Mouse (Mus musculus): ENCODE results near the gene Dirc2. TPM values are rescaled to one million over a fixed set of nuclear protein-coding genes. Genes with fewer than 3 reads are reported as not detected.

Dirc2 gene
- total RNA-seq, 2 experiments from 2014 or later: 67.7 to 72.7 TPM

DNA sequence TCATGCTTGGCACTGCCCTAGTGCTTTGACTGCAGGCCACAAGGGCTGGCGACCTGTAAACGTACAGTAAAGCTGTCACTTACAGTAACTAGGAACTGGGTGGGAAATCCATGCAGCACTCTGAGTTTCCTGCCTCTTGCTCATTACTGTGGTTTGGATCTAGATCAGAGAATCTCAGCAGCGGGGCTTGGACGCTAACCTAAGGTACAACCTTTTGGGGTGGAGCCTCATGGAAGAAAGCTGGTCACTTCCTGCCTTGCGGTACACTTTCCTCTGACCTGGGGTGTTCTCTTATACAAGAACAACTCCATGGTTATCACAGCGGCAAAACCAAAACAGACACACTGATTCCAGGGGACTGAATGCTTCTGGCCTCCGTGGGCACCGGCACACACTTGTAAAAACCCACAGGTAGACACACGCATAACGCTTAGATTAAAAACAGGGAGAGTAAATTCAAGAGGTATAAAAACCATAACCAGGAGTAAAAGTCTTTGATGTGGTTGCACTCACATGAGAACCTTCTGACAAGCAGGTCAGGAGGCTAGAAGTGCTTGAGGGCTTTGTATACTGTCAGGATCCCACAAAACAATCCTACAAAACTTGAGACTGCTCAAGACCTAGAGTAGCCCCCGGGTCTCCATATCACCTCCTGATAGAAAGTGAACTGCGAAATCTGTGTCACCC, 26.8 kb downstream of the Dirc2 start:
- DNase-seq (ENCODE audit: low spot score in 2 of 2): no peak
- intact Hi-C loops (cut with DNase I): no loop called here

DNA sequence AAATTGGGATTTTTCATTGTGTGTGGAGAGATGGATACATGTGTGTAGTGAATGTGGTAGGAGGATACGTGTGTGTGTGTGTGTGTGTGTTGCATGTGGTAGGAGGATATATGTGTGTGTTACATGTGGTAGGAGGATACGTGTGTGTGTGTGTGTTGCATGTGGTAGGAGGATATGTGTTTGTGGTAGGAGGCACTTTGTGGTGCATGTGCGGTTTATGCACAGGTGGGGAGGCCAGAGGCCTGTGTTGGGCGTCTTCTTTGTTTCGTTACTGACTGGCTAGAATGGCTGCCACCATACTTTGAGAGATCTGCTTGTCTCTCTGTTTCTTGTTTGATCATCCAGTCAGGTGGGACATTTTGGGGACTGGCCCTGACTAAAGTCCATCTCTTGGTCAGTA, 27.5 kb downstream of the Dirc2 start:
- no peak for DNase-seq (ENCODE audit: low spot score in 2 of 2)
- intact Hi-C loops (cut with DNase I): no loop called here

DNA sequence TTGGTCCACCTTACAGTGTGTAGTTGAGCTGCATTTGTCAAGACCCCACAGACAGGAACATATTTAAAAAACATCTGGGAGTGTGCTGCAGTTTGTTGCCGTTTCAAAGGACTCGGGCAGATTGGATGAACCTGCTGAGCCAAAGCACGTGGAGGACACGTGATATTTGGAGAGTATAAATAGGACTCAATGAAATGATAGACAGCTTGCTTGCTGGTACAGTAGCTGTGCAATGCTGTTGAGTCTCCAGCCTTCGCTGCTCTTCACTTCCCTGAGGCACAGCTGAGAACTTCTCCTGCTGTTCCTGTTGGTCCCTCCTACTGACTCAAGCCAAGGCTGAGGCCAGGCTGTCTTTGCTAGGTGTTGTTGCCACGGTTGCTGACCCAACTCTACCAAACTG, 28.2 kb downstream of the Dirc2 start:
- DNase-seq (ENCODE audit: low spot score in 2 of 2): peak in 1 of 2 experiments; percentile 28
- intact Hi-C loops (cut with DNase I): no loop called here

DNA sequence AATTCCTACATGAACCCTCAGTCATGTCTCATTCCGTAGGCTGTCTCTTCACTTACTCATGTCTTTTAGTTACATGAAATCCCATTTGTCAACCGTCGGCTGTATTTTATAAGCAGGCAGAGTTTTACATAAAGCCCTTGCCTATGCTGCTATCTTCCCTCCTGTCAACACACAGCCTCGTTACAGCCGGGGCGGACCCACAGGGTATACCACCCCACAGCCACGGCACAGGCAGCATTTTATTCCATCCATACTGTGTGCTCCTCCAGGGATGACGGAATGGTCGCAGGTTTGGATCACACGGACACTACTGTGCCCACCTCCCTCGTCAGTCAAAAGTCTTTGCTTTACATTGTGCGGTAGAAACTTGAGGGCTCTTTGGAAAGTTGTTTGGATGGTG, 28.8 kb downstream of the Dirc2 start:
- intact Hi-C loops (cut with DNase I): no loop called here
- no peak for DNase-seq (ENCODE audit: low spot score in 2 of 2)

DNA sequence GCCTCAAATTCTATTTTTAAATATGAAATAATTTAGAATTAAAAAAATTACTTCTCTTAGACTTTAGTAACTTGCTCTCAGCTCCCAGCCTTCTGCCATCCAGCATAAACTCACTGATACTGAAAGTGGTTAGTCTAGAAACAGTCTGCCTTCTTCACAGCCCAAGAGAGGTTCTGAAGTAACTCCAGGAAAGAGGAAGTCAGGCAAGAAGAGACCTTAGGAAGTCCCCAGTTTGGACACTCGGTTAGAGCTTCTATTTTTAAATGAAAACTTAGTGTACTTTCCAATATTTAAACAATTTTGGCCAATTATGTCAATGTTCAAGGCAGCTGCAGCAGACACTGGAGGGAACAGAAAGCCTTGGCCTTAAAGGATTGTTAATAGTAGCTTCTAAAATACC, 29.6 kb downstream of the Dirc2 start:
- DNase-seq (ENCODE audit: low spot score in 2 of 2): no peak
- intact Hi-C loops (cut with DNase I): no loop called here

DNA sequence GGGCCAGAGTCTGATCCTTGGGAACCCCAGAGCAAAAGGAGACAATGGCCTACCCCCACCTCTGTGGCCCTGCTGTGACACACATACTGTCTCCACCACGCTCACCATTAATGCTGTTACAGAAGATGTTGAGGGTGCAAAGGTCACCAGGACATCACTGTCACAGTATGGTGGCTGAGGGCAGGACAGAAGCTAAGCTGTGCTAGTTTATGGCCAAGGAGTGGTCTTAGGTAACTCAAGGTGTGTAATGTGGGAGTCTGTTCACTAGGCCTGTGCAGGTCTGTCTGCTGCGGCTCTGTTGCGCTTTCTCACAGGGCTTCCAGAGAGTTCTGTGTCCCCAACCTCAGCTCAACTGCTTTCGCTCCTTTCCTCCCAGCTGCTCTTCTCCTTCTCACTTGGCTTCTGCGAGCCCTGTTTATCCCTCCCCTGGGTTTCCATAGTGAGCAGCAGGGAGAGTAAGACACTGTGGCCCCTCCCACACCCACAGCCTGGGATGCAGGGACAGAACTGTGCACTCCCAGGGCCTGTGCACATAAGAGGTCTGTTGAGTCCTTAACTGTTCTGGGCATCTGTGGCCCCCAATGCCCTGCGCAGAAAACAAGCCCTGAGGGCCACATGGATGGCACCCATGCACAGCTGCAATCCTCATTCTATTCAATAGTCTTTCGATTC, 30.9 kb downstream of the Dirc2 start:
- intact Hi-C loops (cut with DNase I): no loop called here
- DNase-seq (ENCODE audit: low spot score in 2 of 2): peak in 1 of 2 experiments; percentile 38

DNA sequence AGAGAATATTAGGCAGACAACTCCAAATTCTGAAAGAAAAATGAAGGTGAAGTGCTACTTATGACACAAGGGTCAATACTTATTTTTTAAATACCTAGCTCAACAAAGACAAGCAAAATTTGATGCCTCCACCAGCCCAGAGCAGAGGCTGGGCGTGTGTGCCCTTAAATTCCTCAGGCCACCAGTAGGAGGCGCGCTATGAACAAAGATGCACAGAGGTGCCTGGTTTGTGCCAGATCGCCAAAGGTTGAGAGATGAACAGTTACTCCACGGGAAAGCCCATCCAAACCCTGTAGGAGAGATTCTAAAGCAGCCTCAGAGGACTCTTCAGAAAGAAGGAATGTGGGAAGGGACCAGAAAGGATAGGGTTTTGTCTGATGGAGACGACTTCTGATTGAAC, 35.1 kb downstream of the Dirc2 start:
- intact Hi-C loops (cut with DNase I): loop anchor here (1.0 to 5.0 kb wide), 2 partner anchors 33 to 83 kb away; partner anchors contain the start of gene Dirc2
- DNase-seq (ENCODE audit: low spot score in 2 of 2): peak; percentile 29 to 49

DNA sequence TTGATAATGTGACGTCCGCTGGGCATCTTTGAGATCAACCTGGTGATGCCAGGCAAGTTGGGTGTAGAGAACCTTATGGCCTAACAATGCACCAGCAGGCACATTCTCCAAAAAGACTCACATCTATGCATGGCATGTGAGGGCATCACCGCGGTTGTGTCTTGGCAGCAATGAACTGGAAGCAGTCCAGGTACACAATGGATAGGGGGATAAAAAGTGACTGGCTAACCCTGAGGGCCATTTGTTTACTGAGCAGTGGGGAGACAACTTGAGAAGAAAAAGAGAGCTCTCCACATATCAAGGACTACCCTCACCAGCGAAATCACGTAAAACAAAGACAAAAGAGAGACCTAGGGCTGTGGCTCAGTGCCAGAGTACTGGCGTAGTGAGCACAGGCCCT, 37.1 kb downstream of the Dirc2 start:
- DNase-seq (ENCODE audit: low spot score in 2 of 2): no peak
- intact Hi-C loops (cut with DNase I): loop anchor here (5.0 kb wide), 1 partner anchor 35 kb away; the partner anchor contains the start of gene Dirc2

DNA sequence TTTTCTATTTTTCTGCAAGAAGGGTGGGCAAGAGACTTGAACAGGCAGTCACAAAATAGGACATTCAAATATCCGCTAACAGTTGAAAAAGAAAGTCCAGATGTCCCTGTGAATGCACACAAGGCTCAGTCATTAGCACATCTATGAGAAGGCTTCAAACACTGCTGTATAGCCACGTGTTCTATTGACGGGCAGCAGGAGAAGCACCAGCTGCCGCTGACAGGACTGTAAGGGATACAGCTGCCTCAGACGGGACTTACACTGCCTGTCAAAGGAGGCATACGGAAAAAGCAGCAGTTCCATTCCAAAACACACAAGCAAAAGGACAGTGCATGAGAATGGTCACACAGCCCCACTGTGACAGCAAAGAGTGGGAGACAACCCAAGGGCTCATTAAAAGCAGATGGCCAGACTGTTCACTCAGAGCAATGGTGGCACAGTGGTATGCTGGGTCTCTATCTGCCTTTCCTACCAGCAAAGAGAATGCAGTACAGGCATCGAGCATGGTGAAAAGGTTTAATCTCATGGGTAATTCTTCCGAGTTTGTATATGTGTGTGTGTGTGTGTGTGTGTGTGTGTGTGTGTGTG, 39.9 kb downstream of the Dirc2 start:
- DNase-seq (ENCODE audit: low spot score in 2 of 2): peak in 1 of 2 experiments; percentile 18
- intact Hi-C loops (cut with DNase I): loop anchor here (10.0 kb wide), 1 partner anchor 404 kb away; no protein-coding TSS in a partner anchor

DNA sequence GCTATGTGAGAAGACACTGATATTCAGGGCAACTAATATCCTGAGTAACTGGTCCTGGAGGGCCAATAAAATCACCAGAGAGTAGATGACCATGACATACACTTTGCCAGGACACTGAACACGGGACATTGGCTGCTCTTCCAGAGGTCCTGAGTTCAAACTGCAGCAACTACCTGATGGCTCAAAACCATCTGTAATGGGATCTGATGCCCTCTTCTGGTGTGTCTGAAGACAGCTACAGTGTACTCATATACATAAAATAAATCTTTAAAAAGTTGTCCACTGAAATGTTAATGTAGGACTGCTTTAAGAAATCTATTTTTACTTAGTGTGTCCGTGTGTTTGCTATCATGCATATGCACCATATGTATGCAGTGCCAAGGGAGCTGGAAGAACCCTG, 42.6 kb downstream of the Dirc2 start:
- no peak for DNase-seq (ENCODE audit: low spot score in 2 of 2)
- intact Hi-C loops (cut with DNase I): loop anchor here (10.0 kb wide), 1 partner anchor 402 kb away; no protein-coding TSS in a partner anchor

DNA sequence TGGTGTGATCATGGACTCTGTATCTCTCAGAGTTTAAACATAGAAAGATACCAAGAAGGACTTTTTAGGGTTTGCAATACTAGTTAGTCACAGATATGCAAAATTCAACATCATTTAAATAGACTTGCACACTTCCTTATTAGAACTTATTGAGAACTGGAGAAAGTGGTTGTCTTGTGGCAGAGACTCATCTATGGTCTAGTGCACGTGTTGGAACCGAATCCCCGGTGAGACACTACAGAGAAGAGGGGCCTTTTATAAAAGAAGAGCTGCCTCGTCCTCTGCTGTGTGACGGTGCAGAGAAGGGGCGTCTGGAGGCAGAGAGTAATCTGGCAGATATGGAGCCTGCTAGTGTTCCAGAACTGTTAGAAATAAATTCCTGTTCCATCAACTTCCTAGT, 44.6 kb downstream of the Dirc2 start:
- DNase-seq (ENCODE audit: low spot score in 2 of 2): no peak
- intact Hi-C loops (cut with DNase I): loop anchor here (10.0 kb wide), 1 partner anchor 400 kb away; no protein-coding TSS in a partner anchor

DNA sequence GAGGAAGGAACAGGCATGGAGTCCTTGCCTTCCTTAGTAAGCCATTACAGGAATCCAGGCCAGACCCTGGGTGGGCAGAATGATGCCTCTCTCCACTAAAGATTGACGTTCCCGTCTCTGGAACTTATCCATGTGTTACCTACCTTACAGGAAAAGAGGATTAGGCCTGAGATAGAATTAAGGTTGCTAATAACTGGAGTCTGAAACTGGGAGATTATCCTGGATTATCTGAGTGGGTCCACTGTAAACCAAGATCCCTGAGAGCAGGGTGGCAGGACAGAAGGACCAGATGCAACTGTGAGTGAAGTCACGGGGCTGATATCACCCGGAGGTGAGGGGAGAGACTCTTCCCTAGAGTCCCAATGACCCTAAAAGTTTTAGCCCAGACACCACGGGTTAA, 51.4 kb downstream of the Dirc2 start:
- no peak for DNase-seq (ENCODE audit: low spot score in 2 of 2)
- intact Hi-C loops (cut with DNase I): no loop called here

DNA sequence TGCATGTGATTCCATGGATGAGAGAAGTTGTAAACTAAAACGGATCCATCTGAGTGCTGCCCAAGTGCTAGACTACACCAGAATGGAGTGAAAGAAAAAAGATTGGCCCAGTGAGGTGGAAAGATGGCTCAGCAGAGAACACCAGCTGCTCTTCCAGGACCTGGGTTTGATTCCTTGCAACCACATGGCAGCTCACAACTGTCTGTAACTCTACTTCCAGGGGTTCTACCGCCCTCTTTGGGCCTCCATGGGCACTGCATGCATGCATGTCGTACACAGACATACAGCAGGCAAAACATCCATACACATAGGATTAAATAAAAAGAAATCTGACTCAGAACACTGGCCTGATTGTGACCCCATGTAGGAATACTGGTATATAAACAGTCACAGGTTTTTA, 52.9 kb downstream of the Dirc2 start:
- intact Hi-C loops (cut with DNase I): no loop called here
- DNase-seq (ENCODE audit: low spot score in 2 of 2): no peak

DNA sequence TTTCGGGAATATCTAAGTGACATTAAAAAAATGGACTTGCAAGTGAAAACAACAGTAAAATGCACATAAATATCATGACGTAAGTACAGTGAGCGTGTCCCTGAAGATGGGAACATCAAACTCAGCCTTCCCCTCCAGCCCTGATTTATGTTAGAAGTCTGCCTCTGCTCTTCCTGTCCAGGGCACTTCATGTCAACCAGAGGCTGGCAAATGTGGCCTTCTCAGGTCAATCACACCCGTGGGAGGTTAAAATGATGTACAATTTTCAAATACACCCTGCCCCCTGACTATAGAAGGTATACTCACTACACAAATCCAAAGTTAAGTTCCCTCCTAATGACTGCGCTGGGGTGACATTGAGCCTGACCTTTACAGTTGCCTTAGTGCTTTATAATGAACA, 53.4 kb downstream of the Dirc2 start:
- DNase-seq (ENCODE audit: low spot score in 2 of 2): no peak
- intact Hi-C loops (cut with DNase I): no loop called here

DNA sequence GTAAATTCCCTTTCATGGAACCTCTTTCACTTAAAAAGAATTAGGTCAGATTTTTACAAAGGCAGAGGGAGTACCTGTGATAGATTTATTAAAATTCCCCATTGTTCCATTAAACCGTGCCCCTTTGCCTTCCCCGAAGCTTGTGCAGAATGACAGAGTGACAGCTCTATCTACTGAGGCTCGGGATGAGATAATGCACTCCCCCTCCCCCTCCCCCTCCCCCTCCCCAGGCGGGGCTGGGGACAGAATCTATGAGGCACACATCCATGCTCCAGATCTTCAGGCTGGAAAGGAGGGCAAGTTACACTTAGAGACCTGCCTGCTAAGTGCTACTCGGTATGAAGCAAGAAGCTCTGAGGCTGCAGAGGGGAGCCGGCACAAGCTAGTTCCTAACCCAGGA, 53.8 kb downstream of the Dirc2 start:
- intact Hi-C loops (cut with DNase I): no loop called here
- DNase-seq (ENCODE audit: low spot score in 2 of 2): no peak

DNA sequence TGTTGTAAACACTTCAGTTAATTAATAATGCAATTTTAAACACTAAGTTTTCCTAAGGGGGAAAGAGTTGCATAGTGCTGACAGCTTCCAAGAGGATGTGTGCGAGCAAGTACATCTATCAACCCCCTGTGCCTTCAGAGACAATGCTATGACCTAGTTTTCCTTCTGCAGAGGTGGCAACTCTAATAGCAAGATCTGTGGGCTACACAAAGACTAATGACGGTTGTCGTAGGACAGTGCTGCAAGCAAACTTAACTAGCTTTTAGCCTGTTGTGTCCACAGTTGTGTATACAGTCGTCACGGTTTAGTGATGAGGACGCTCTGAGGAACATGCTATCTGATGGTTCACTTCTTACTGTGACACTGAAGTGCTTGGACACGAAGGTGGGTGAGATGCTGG, 54.5 kb downstream of the Dirc2 start:
- no peak for DNase-seq (ENCODE audit: low spot score in 2 of 2)
- intact Hi-C loops (cut with DNase I): no loop called here

DNA sequence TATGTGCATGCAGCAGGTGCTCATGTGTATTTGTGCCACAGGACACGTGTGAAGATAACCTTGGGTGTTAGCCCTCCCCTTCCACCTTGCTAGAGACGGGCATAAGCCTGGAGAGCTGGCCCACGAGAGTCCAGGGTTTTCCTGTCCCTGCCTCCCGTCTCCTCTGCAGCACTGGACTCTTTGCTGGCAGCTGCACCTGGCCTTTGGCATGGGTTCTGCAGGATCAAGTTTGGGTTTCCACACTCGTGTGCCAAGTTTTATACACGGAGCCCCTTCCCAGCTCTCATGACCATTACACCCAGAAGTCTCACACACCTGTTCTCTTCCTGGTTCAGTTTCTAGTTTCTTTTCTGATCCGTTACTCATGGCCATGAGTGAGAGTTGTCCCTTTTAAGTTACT, 55.5 kb downstream of the Dirc2 start:
- intact Hi-C loops (cut with DNase I): no loop called here
- no peak for DNase-seq (ENCODE audit: low spot score in 2 of 2)

DNA sequence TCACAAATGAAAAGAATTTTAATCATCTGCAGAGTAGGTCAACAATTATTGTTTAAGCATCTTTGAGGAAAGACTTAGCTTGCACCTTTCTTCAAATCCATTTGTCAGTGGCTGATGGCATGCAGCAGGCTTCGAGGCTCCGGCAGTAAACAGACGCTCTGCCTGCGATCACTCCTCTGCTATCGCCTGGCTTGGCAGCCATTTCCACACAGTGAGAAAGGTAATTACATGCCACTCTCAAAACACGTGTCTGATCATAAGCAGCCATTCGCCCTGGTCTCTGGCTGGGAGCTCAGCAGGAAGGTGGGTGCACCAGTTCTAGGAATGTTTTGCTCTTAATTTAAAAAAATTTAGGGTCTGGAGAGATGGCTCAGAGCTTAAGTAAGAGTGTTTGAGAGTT, 58.2 kb downstream of the Dirc2 start:
- intact Hi-C loops (cut with DNase I): no loop called here
- DNase-seq (ENCODE audit: low spot score in 2 of 2): peak in 1 of 2 experiments; percentile 35

DNA sequence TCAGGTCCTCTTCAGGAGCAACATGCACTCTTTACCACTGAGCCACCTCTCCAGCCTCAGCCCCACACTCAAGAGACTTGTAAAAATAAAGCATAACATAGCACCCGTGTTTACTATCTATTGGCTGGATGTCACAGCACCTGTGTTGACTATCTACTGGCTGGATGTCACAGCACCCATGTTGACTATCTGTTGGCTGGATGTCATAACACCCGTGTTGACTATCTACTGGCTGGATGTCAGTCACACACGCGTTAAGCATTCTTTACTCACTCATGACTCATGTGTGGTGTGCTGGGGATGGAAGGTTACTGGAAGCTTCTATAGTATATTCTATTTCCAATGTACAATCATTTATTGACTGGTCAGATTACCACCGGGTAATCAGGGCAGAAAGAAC, 62.2 kb downstream of the Dirc2 start:
- intact Hi-C loops (cut with DNase I): no loop called here

DNA sequence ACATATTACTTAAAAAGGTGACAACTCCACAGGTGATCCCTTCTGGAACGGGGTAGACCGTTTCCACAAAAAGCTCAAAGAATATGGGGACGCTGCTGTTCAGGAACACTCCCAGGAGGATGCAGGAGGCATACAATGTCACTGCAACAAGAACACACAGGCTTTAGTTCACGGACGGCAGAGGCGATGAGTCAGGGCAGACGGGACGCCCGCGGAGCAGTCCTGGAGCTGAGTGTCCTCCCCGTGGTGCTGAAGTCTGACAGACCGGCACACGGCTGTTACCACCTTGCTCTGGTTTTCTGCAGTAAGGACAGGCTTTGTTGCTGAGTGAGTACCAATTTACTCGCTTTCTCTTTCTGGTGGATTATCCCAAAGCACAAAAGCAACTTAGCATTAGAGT, 64.4 kb downstream of the Dirc2 start:
- intact Hi-C loops (cut with DNase I): no loop called here
- no peak for DNase-seq (ENCODE audit: low spot score in 2 of 2)

More for the DNA sequence above, 62.2 kb downstream of the Dirc2 start:
- DNase-seq (ENCODE audit: low spot score in 2 of 2): no peak
